Mouse (Mus musculus) liver, adult 2 months (tissue): ENCODE results near the gene Krt82. TPM values are rescaled to one million over a fixed set of nuclear protein-coding genes. Genes with fewer than 3 reads are reported as not detected.

ENCODE experiments used
- DNase-seq: peaks from one replicate; pipeline ENCODE4 v3.0.0-alpha.2; 2011; ENCODE audit warnings: low read depth, low spot score; ENCODE audit errors: extremely low read depth
- H3K27ac ChIP-seq: fragments of 200-500 bp; replicated peaks from 2 replicates; pipeline ENCODE4 v1.5.1; 2012; ENCODE audit warnings: low read depth, mild to moderate bottlenecking, control low read depth, inconsistent platforms, low read length; ENCODE audit not compliant: insufficient read depth
- H3K27me3 ChIP-seq: fragments of 200-500 bp; 2 replicates; pipeline ENCODE4 v1.6.1; 2012; ENCODE audit warnings: mild to moderate bottlenecking, moderate library complexity, low read length, inconsistent platforms; ENCODE audit not compliant: control insufficient read depth, insufficient read depth
- H3K36me3 ChIP-seq: fragments of 200-500 bp; 2 replicates; pipeline ENCODE4 v1.6.1; 2012; ENCODE audit warnings: low read length, inconsistent platforms; ENCODE audit not compliant: control insufficient read depth, insufficient read depth
- H3K4me1 ChIP-seq: fragments of 200-500 bp; 2 replicates; pipeline ENCODE4 v1.6.1; 2011; ENCODE audit warnings: low read length; ENCODE audit not compliant: control insufficient read depth, insufficient read depth
- H3K4me3 ChIP-seq: fragments of 200-500 bp; 2 replicates; pipeline ENCODE4 v1.5.1; 2011; ENCODE audit warnings: low read depth, mild to moderate bottlenecking, control low read depth, low read length, moderate library complexity; ENCODE audit not compliant: insufficient read depth
- H3K79me2 ChIP-seq: fragments of 200-500 bp; 2 replicates; pipeline ENCODE4 v1.6.1; 2012; ENCODE audit warnings: inconsistent platforms, mild to moderate bottlenecking, low read length, moderate library complexity; ENCODE audit not compliant: control insufficient read depth, insufficient read depth
- H3K9ac ChIP-seq: fragments of 200-500 bp; 2 replicates; pipeline ENCODE4 v1.6.1; 2012; ENCODE audit warnings: low read depth, mild to moderate bottlenecking, control low read depth, inconsistent platforms, low read length
- CTCF ChIP-seq: fragments of 200-500 bp; IDR thresholded peaks from 2 replicates; pipeline ENCODE4 v1.5.1; 2011; ENCODE audit warnings: low read depth, low read length, control low read depth
- POLR2A ChIP-seq: fragments of 200-500 bp; IDR thresholded peaks from 2 replicates; pipeline ENCODE4 v1.6.1; 2011; ENCODE audit warnings: low read length, control low read depth; ENCODE audit not compliant: insufficient read depth; ENCODE audit errors: extremely low read depth
- WGBS: fragments of 180-500 bp; shearing (Covaris S2); methylation state at CpG from one replicate; pipeline ENCODE4 v1.1.7; 2018; 5-methylcytosine and 5-hydroxymethylcytosine counted together
- polyA plus RNA-seq: library from polyadenylated mRNA; depleted of rRNA; stranded (reverse); fragments of >200 nt; gene quantifications from 2 replicates; pipeline ENCODE4 v1.2.3, GENCODE M21; 2012
- total RNA-seq: library from RNA; depleted of rRNA; stranded (reverse); fragments of >200 nt; gene quantifications from 2 replicates; pipeline ENCODE4 v1.2.3, GENCODE M21; 2014

The Krt82 gene
- total and polyA plus RNA-seq, 2 experiments: not detected

GRCm38 (mm10) chr15:101552188-101552587, 1.7 kb upstream of the Krt82 start:
- H3K27me3 ChIP-seq: no peaks in the 10 kb centered on the region
- H3K79me2 ChIP-seq: no peaks in the 10 kb centered on the region
- no peak overlapping the region for H3K9ac ChIP-seq
- H3K4me3 ChIP-seq: no peak overlapping the region
- H3K27ac ChIP-seq: no peak overlapping the region
- no peaks in the 10 kb centered on the region for H3K36me3 ChIP-seq
- H3K4me1 ChIP-seq: no peaks in the 10 kb centered on the region
- DNase-seq: no peak
- TF ChIP-seq CTCF: no peak
- no peak for TF ChIP-seq POLR2A
- WGBS: 77% methylated on average over 8 of the region's 8 CpGs

- 77% methylated on average over 3 of the region's 3 CpGs for WGBS
- no peaks in the 10 kb centered on the region for H3K79me2 ChIP-seq
- DNase-seq: no peak
- TF ChIP-seq POLR2A: no peak
- no peak for TF ChIP-seq CTCF
- no peak overlapping the region for H3K27ac ChIP-seq
- no peaks in the 10 kb centered on the region for H3K36me3 ChIP-seq
- H3K27me3 ChIP-seq: no peaks in the 10 kb centered on the region
- no peak overlapping the region for H3K9ac ChIP-seq
- no peaks in the 10 kb centered on the region for H3K4me1 ChIP-seq
- no peak overlapping the region for H3K4me3 ChIP-seq
Observed at GRCm38 (mm10) chr15:101544478-101544877, 6.0 kb downstream of the Krt82 start.

- H3K79me2 ChIP-seq: no peaks in the 10 kb centered on the region
- no peak overlapping the region for H3K4me3 ChIP-seq
- no peaks in the 10 kb centered on the region for H3K27me3 ChIP-seq
- TF ChIP-seq POLR2A (no peak), CTCF (no peak)
- H3K9ac ChIP-seq: no peak overlapping the region
- no peak for DNase-seq
- no peaks in the 10 kb centered on the region for H3K4me1 ChIP-seq
- H3K36me3 ChIP-seq: no peaks in the 10 kb centered on the region
- H3K27ac ChIP-seq: no peak overlapping the region
- 51% methylated on average over 9 of the region's 9 CpGs for WGBS
Observed at GRCm38 (mm10) chr15:101542543-101542942, 7.9 kb downstream of the Krt82 start.

GRCm38 (mm10) chr15:101538580-101538900, 11.9 kb downstream of the Krt82 start:
- TF ChIP-seq POLR2A: no peak
- no peak for TF ChIP-seq CTCF
- Histone ChIP-seq H3K4me1 (no peaks in the 10 kb centered on the region), H3K27ac (no peak overlapping the region), H3K9ac (no peak overlapping the region), H3K27me3 (no peaks in the 10 kb centered on the region), H3K79me2 (no peaks in the 10 kb centered on the region), H3K36me3 (no peaks in the 10 kb centered on the region), H3K4me3 (no peak overlapping the region)
- DNase-seq: no peak
- WGBS: 62% methylated on average over 4 of the region's 4 CpGs

- Histone ChIP-seq H3K27ac (no peak overlapping the region), H3K4me3 (no peak overlapping the region), H3K27me3 (no peaks in the 10 kb centered on the region), H3K9ac (no peak overlapping the region), H3K4me1 (no peaks in the 10 kb centered on the region), H3K79me2 (no peaks in the 10 kb centered on the region), H3K36me3 (no peaks in the 10 kb centered on the region)
- no peak for TF ChIP-seq CTCF
- TF ChIP-seq POLR2A: no peak
- DNase-seq: no peak
- WGBS: 32% methylated on average over 7 of the region's 7 CpGs
Observed at GRCm38 (mm10) chr15:101537864-101538579, 12.4 kb downstream of the Krt82 start.

- WGBS: 53% methylated on average over 9 of the region's 9 CpGs
Observed at GRCm38 (mm10) chr15:101536054-101536850, 14.2 kb downstream of the Krt82 start.

More at GRCm38 (mm10) chr15:101536054-101536850, 14.2 kb downstream of the Krt82 start:
- H3K36me3 ChIP-seq: no peaks in the 10 kb centered on the region
- TF ChIP-seq POLR2A: no peak
- TF ChIP-seq CTCF: no peak
- H3K4me3 ChIP-seq: no peak overlapping the region
- no peak overlapping the region for H3K27ac ChIP-seq
- H3K4me1 ChIP-seq: no peaks in the 10 kb centered on the region
- H3K79me2 ChIP-seq: no peaks in the 10 kb centered on the region
- no peaks in the 10 kb centered on the region for H3K27me3 ChIP-seq
- no peak overlapping the region for H3K9ac ChIP-seq
- DNase-seq: no peak
